Mouse (Mus musculus) frontal cortex, adult 2 months (tissue): ENCODE results near the gene Endou. TPM values are rescaled to one million over a fixed set of nuclear protein-coding genes. Genes with fewer than 3 reads are reported as not detected.
"Not testable (repeated sequence)": the region's sequence is repeated elsewhere in the genome, so short reads cannot be mapped to it uniquely, and the experiment has no call there.

ENCODE experiments used
- DNase-seq, 2 experiments: peaks; one replicate each; pipeline ENCODE4 v3.0.0; 2022; ENCODE audit warnings: low spot score in 1 of 2; ENCODE audit errors: extremely low spot score in 1 of 2
- polyA plus RNA-seq: library from polyadenylated mRNA; depleted of rRNA; stranded (reverse); fragments of >200 nt; gene quantifications from 2 replicates; pipeline ENCODE4 v1.2.3, GENCODE M21; 2012

Gene Endou
- polyA plus RNA-seq, 1 experiment = 1.0 TPM

GRCm38 (mm10) chr15:97705211-97706050 lies 25.7 kb downstream of the Endou start, which contains the start of gene Rpap3:
Gene Rpap3, minus strand, starts transcription at chr15:97705825.
- DNase-seq = peak; percentile 29 to 90

GRCm38 (mm10) chr15:97696616-97697015 lies 34.5 kb downstream of the Endou start:
- DNase-seq = no peak

GRCm38 (mm10) chr15:97693411-97693810 lies 37.7 kb downstream of the Endou start:
- no peak for DNase-seq

GRCm38 (mm10) chr15:97684118-97684517 lies 47.0 kb downstream of the Endou start:
- DNase-seq = no peak

GRCm38 (mm10) chr15:97682053-97682452 lies 49.1 kb downstream of the Endou start:
- no peak for DNase-seq

- DNase-seq = no peak
Measured at GRCm38 (mm10) chr15:97679991-97680681, 51.0 kb downstream of the Endou start.

- no peak for DNase-seq
Measured at GRCm38 (mm10) chr15:97677341-97677740, 53.8 kb downstream of the Endou start.

- DNase-seq = no peak
Measured at GRCm38 (mm10) chr15:97675927-97676326, 55.2 kb downstream of the Endou start.

- DNase-seq = no peak
Measured at GRCm38 (mm10) chr15:97674423-97674822, 56.7 kb downstream of the Endou start.

GRCm38 (mm10) chr15:97673256-97674000 lies 57.7 kb downstream of the Endou start:
- no peak for DNase-seq

- peak; percentile 64 to 79 for DNase-seq
Measured at GRCm38 (mm10) chr15:97672211-97672765, 58.9 kb downstream of the Endou start.

- DNase-seq = no peak
Measured at GRCm38 (mm10) chr15:97670554-97670953, 60.6 kb downstream of the Endou start.

- DNase-seq = not testable (repeated sequence)
Measured at GRCm38 (mm10) chr15:97668158-97668877, 62.8 kb downstream of the Endou start.

- DNase-seq = peak in 1 of 2 experiments; percentile 80
Measured at GRCm38 (mm10) chr15:97667437-97667836, 63.7 kb downstream of the Endou start.

GRCm38 (mm10) chr15:97666457-97666770 lies 64.7 kb downstream of the Endou start:
- no peak for DNase-seq

- DNase-seq = no peak
Measured at GRCm38 (mm10) chr15:97665770-97666456, 65.2 kb downstream of the Endou start.

GRCm38 (mm10) chr15:97664981-97665668 lies 66.0 kb downstream of the Endou start:
- peak in 1 of 2 experiments; percentile 45 for DNase-seq

GRCm38 (mm10) chr15:97663750-97664406 lies 67.3 kb downstream of the Endou start:
- DNase-seq = peak in 1 of 2 experiments; percentile 86
